In genomic region chr13:51408519-51409001, GRCm38 (mm10) we compare ENCODE assay signal across 8 mouse cellular contexts. TPM values are rescaled to one million over a fixed set of nuclear protein-coding genes. Genes with fewer than 3 reads are reported as not detected.
DNase-seq lines count a peak whose midpoint lies in the region; ATAC-seq and TF ChIP-seq lines count a peak whose summit lies in the region.

Gene S1pr3 (plus strand): TSS chr13:51408639.

- H3K9me3 ChIP-seq in E14TG2a.4 (ENCODE audit: low read length): no peaks in the 10 kb centered on the region
- no peaks in the 10 kb centered on the region for H3K9me3 ChIP-seq in hindbrain, embryonic 15.5 days
- H3K9me3 ChIP-seq in liver, embryonic 13.5 days (replicated peaks): no peaks in the 10 kb centered on the region

- DNase-seq in gastrocnemius, postnatal 14 days: peak; percentile 69
- no peak for DNase-seq in liver, embryonic 13.5 days
- peak; percentile 80 for DNase-seq in neural tube, embryonic 10.5 days (ENCODE audit: extremely low spot score, low spot score)
- peak; percentile 35 for DNase-seq in urinary bladder, adult 2 months (ENCODE audit: low spot score)
- DNase-seq in frontal cortex, postnatal 36 days (ENCODE audit: low spot score in 2 of 2): no peak

- H3K9ac ChIP-seq in hindbrain, embryonic 15.5 days: peak within 1 kb of the TSS; percentile 39; the same call in 1 of the 2 replicates
- peak within 1 kb of the TSS; percentile 22; the same call in 1 of the 2 replicates for H3K9ac ChIP-seq in liver, embryonic 13.5 days

- no peak for TF ChIP-seq POLR2A in bone marrow macrophage, adult 2 months (IDR thresholded peaks at IDR 0.05; ENCODE audit: borderline replicate concordance, low read depth, low read length)

- peak; percentile 75 for ATAC-seq in hindbrain, embryonic 15.5 days (ENCODE audit: low FRiP score, low read depth)
- no peak for ATAC-seq in liver, embryonic 13.5 days (ENCODE audit: low read depth)

- H3K27me3 ChIP-seq in E14TG2a.4 (ENCODE audit: insufficient read depth, low read length): peaks cover 71% of the 10 kb centered on the region
- peaks cover 15% of the 10 kb centered on the region; the same call in 1 of the 2 replicates for H3K27me3 ChIP-seq in hindbrain, embryonic 15.5 days
- peaks cover 44% of the 10 kb centered on the region for H3K27me3 ChIP-seq in liver, embryonic 13.5 days

- no peaks in the 10 kb centered on the region for H3K36me3 ChIP-seq in E14TG2a.4 (ENCODE audit: insufficient read depth, low read length)
- H3K36me3 ChIP-seq in hindbrain, embryonic 15.5 days: no peaks in the 10 kb centered on the region
- no peaks in the 10 kb centered on the region for H3K36me3 ChIP-seq in liver, embryonic 13.5 days

- peak within 1 kb of the TSS; percentile 65 for H3K4me2 ChIP-seq in hindbrain, embryonic 15.5 days
- H3K4me2 ChIP-seq in liver, embryonic 13.5 days: peak within 1 kb of the TSS; percentile 59

- TF ChIP-seq CTCF in E14TG2a.4 (conservative IDR thresholded peaks at IDR 0.05; ENCODE audit: low read length): no peak
- TF ChIP-seq CTCF in bone marrow macrophage, adult 2 months (IDR thresholded peaks at IDR 0.05; ENCODE audit: low read depth, low read length): no peak

- WGBS in hindbrain, embryonic 15.5 days: under 1% methylated on average over 33 of the region's 33 CpGs
- under 1% methylated on average over 33 of the region's 33 CpGs for WGBS in liver, embryonic 13.5 days (ENCODE audit: insufficient replicate concordance)

- intact Hi-C loops in gastrocnemius, postnatal 14 days (cut with DNase I; ENCODE audit: low total_unique reads): loop anchor here (10.0 kb wide), 1 partner anchor 94 kb away; no protein-coding TSS in a partner anchor

- H3K4me1 ChIP-seq in E14TG2a.4 (replicated peaks; ENCODE audit: low read depth, low read length): peaks cover 38% of the 10 kb centered on the region
- H3K4me1 ChIP-seq in bone marrow macrophage, adult 2 months (ENCODE audit: control insufficient read depth, insufficient read depth, low read length): peaks cover 14% of the 10 kb centered on the region
- peaks cover 18% of the 10 kb centered on the region for H3K4me1 ChIP-seq in hindbrain, embryonic 15.5 days (replicated peaks)
- no peaks in the 10 kb centered on the region for H3K4me1 ChIP-seq in liver, embryonic 13.5 days (replicated peaks)

- H3K27ac ChIP-seq in bone marrow macrophage, adult 2 months (ENCODE audit: insufficient read depth, low read depth, low read length): no peak within 1 kb of the TSS
- H3K27ac ChIP-seq in hindbrain, embryonic 15.5 days (replicated peaks): no peak within 1 kb of the TSS
- H3K27ac ChIP-seq in liver, embryonic 13.5 days: no peak within 1 kb of the TSS

- peak within 1 kb of the TSS; percentile 76 for H3K4me3 ChIP-seq in E14TG2a.4 (replicated peaks; ENCODE audit: low read length)
- peak within 1 kb of the TSS; percentile 37 for H3K4me3 ChIP-seq in bone marrow macrophage, adult 2 months (ENCODE audit: insufficient read depth, low read length)
- peak within 1 kb of the TSS; percentile 39 for H3K4me3 ChIP-seq in hindbrain, embryonic 15.5 days
- peak within 1 kb of the TSS; percentile 44 for H3K4me3 ChIP-seq in liver, embryonic 13.5 days (replicated peaks)

RNA-seq across cellular contexts. Expression of gene S1pr3, which starts in this region (rescaled TPM):
- polyA plus RNA-seq in bone marrow macrophage, adult 2 months (2012; ENCODE audit: insufficient read depth, insufficient read length, missing spikeins): 0.29 TPM in 1 of 2 replicates, not detected in the other
- 10 to 100 TPM in 1 of 2 experiments, 1 to 10 TPM in 1; 9.7 to 13.7 TPM for total RNA-seq in gastrocnemius, postnatal 14 days (2021)
- polyA plus RNA-seq in hindbrain, embryonic 15.5 days (2015; fragmentation: Nextera tagmentation; extraction: Ambion mirVana): 15.3 and 15.9 TPM in 2 replicates
- polyA plus RNA-seq in liver, embryonic 13.5 days (2015; fragmentation: Nextera tagmentation; extraction: Ambion mirVana): 1.8 and 2.2 TPM in 2 replicates
- polyA plus RNA-seq in urinary bladder, adult 2 months (2012; rRNA removed): 3.4 and 5.1 TPM in 2 replicates

Comparison
In these comparisons a context has a peak if more than half of its experiments do, and no peak if none do; other contexts are left out.
1. DNase-seq: peak in gastrocnemius, postnatal 14 days (single experiment), neural tube, embryonic 10.5 days (single experiment) and urinary bladder, adult 2 months (single experiment); none in liver, embryonic 13.5 days (single experiment) and frontal cortex, postnatal 36 days (0 of 2).
2. Peak in every context shown above with its lines, with median percentiles within 50 percentile points of each other: H3K4me3 ChIP-seq.